Mouse (Mus musculus) liver, postnatal 0 days (tissue): ENCODE results near the gene Tnik.

Experiments
- CTCF ChIP-seq: sonication (generic); IDR thresholded peaks from 2 replicates; pipeline ENCODE4 v1.5.1; 2016; ENCODE audit warnings: antibody characterized with exemption, low read depth
- EP300 ChIP-seq: IDR thresholded peaks from 2 replicates; pipeline ENCODE4 v1.6.1; 2016; ENCODE audit warnings: antibody characterized with exemption, low read depth, mild to moderate bottlenecking

GRCm38 (mm10) chr3:28705522-28706137 lies 442.6 kb downstream of the Tnik start:
- TF ChIP-seq CTCF (no peak), EP300 (no peak)
